26 mouse cellular contexts compared by ENCODE assay signal in genomic region chr7:133604427-133605081, GRCm38 (mm10). TPM values are rescaled to one million over a fixed set of nuclear protein-coding genes. Genes with fewer than 3 reads are reported as not detected.
A peak's percentile ranks its signal among the peaks of the same experiment; 100 is the strongest.
DNase-seq lines count a peak whose midpoint lies in the region; ATAC-seq and TF ChIP-seq lines count a peak whose summit lies in the region.
"Had no signal": no experiment of that assay in that cellular context is flagged by ENCODE, and none has a peak within 500 bp of the region (broad histone marks: within the 10 kb centered on the region; RNA-seq: fewer than 3 reads in every experiment).

No protein-coding gene starts in this region.

- DNase-seq in stomach, postnatal 0 days (ENCODE audit: low spot score) = no peak
- peak; percentile 67 for DNase-seq in ZHBTc4 (ENCODE audit: low read depth, low spot score)
- no peak for DNase-seq in heart, postnatal 36 days
- no peak for DNase-seq in spleen, postnatal 14 days (ENCODE audit: low spot score in 2 of 2)
- DNase-seq: adrenal gland, adult 2 months; adrenal gland, postnatal 25 days; cerebellum, adult 18-20 months; cerebellum, adult 9-11 months; cerebellum, postnatal 36 days; gastrocnemius, postnatal 14 days; heart, adult 2 months; heart, postnatal 14 days had no signal

- H3K4me2 ChIP-seq in stomach, embryonic 14.5 days (replicated peaks; ENCODE audit: low read depth, low read length) = 0 out of 2 replicates have a peak overlapping the region, but pooled peaks have one; percentile 14
- H3K4me2 ChIP-seq in stomach, postnatal 0 days (replicated peaks; ENCODE audit: low read depth) = no peak overlapping the region
- H3K4me2 ChIP-seq in intestine, postnatal 0 days (replicated peaks; ENCODE audit: low read depth) = peak overlapping the region; percentile 4; the same call in 1 of the 2 replicates
- peak overlapping the region; percentile 17; the same call in 1 of the 2 replicates for H3K4me2 ChIP-seq in stomach, embryonic 16.5 days (ENCODE audit: low read depth, low read length)
- H3K4me2 ChIP-seq: heart, embryonic 11.5 days; heart, embryonic 15.5 days; hindbrain, embryonic 15.5 days had no signal

- ATAC-seq in stomach, embryonic 14.5 days (ENCODE audit: insufficient number of reproducible peaks, insufficient read depth, low FRiP score, low read depth) = no peak
- no peak for ATAC-seq in stomach, postnatal 0 days (ENCODE audit: low FRiP score, low TSS enrichment)
- ATAC-seq in intestine, postnatal 0 days = peak; percentile 43; the same call in 1 of the 2 replicates
- ATAC-seq in stomach, embryonic 16.5 days (ENCODE audit: insufficient read depth, low FRiP score) = no peak
- no peak for ATAC-seq in erythroblast, adult 5-6 weeks (replicated peaks; ENCODE audit: low FRiP score, poor library complexity, severe bottlenecking)
- ATAC-seq: forebrain, embryonic 14.5 days had no signal

- intact Hi-C loops in heart, postnatal 36 days (cut with DNase I) = no loop called here

- no peak for TF ChIP-seq CTCF in stomach, postnatal 0 days (IDR thresholded peaks at IDR 0.05; ENCODE audit: low read depth)
- TF ChIP-seq CTCF in intestine, postnatal 0 days (IDR thresholded peaks at IDR 0.05; ENCODE audit: low read depth) = no peak

- no peaks in the 10 kb centered on the region for H3K27me3 ChIP-seq in stomach, embryonic 14.5 days (ENCODE audit: control insufficient read depth, insufficient read depth, low read length)
- no peaks in the 10 kb centered on the region for H3K27me3 ChIP-seq in stomach, postnatal 0 days (ENCODE audit: control insufficient read depth, insufficient read depth, low read length)
- no peaks in the 10 kb centered on the region for H3K27me3 ChIP-seq in intestine, postnatal 0 days (replicated peaks; ENCODE audit: control insufficient read depth, insufficient read depth, low read length)
- no peaks in the 10 kb centered on the region for H3K27me3 ChIP-seq in stomach, embryonic 16.5 days (ENCODE audit: control insufficient read depth, insufficient read depth, low read length)
- H3K27me3 ChIP-seq: heart, embryonic 15.5 days; hindbrain, embryonic 15.5 days had no signal

- 0 out of 2 replicates have a peak, but pooled peaks cover 3% of the 10 kb centered on the region for H3K4me1 ChIP-seq in stomach, embryonic 14.5 days (ENCODE audit: control insufficient read depth, insufficient read depth, low read length)
- H3K4me1 ChIP-seq in stomach, postnatal 0 days (replicated peaks; ENCODE audit: control insufficient read depth, insufficient read depth) = no peaks in the 10 kb centered on the region
- H3K4me1 ChIP-seq in intestine, postnatal 0 days (replicated peaks; ENCODE audit: control insufficient read depth, insufficient read depth, low read length) = no peaks in the 10 kb centered on the region; the same call in 1 of the 2 replicates
- no peaks in the 10 kb centered on the region for H3K4me1 ChIP-seq in stomach, embryonic 16.5 days (ENCODE audit: control insufficient read depth, insufficient read depth, low read length)
- H3K4me1 ChIP-seq: heart, embryonic 15.5 days had no signal

- 60% methylated on average over 13 of the region's 13 CpGs for WGBS in stomach, embryonic 14.5 days
- WGBS in stomach, postnatal 0 days = 51% methylated on average over 13 of the region's 13 CpGs
- WGBS in intestine, postnatal 0 days = 27% methylated on average over 13 of the region's 13 CpGs
- WGBS in stomach, embryonic 16.5 days = 49% methylated on average over 13 of the region's 13 CpGs

- no peak overlapping the region for H3K4me3 ChIP-seq in stomach, embryonic 14.5 days (ENCODE audit: low read depth, low read length)
- H3K4me3 ChIP-seq in stomach, postnatal 0 days (ENCODE audit: low read depth, low read length) = no peak overlapping the region
- no peak overlapping the region for H3K4me3 ChIP-seq in intestine, postnatal 0 days (ENCODE audit: low read depth, low read length)
- no peak overlapping the region for H3K4me3 ChIP-seq in stomach, embryonic 16.5 days (replicated peaks; ENCODE audit: low read length)
- H3K4me3 ChIP-seq: erythroblast, embryonic 14.5 days; forebrain, embryonic 10.5 days; heart, adult 2 months; heart, embryonic 15.5 days; hindbrain, embryonic 15.5 days had no signal

- no peaks in the 10 kb centered on the region for H3K36me3 ChIP-seq in stomach, embryonic 14.5 days (ENCODE audit: control insufficient read depth, insufficient read depth, low read length)
- H3K36me3 ChIP-seq in stomach, postnatal 0 days (ENCODE audit: control insufficient read depth, insufficient read depth, low read length) = no peaks in the 10 kb centered on the region
- H3K36me3 ChIP-seq in intestine, postnatal 0 days (ENCODE audit: control insufficient read depth, insufficient read depth) = no peaks in the 10 kb centered on the region
- no peaks in the 10 kb centered on the region for H3K36me3 ChIP-seq in stomach, embryonic 16.5 days (ENCODE audit: control insufficient read depth, insufficient read depth, low read length)
- H3K36me3 ChIP-seq: forebrain, embryonic 10.5 days; G1E; heart, embryonic 15.5 days; hindbrain, embryonic 15.5 days had no signal

- H3K27ac ChIP-seq in stomach, embryonic 14.5 days (ENCODE audit: low read length) = no peak overlapping the region
- H3K27ac ChIP-seq in stomach, postnatal 0 days (replicated peaks) = no peak overlapping the region
- no peak overlapping the region for H3K27ac ChIP-seq in intestine, postnatal 0 days (ENCODE audit: low read depth, low read length)
- H3K27ac ChIP-seq in stomach, embryonic 16.5 days (ENCODE audit: low read length) = no peak overlapping the region
- H3K27ac ChIP-seq: forebrain, embryonic 10.5 days; heart, adult 2 months; heart, embryonic 15.5 days; hindbrain, embryonic 15.5 days had no signal

- no peak for TF ChIP-seq EP300 in stomach, postnatal 0 days (optimal IDR thresholded peaks at IDR 0.05)

- H3K9me3 ChIP-seq in stomach, embryonic 14.5 days (ENCODE audit: control insufficient read depth, low read depth, low read length) = no peaks in the 10 kb centered on the region
- H3K9me3 ChIP-seq in stomach, postnatal 0 days (ENCODE audit: control insufficient read depth, low read length) = no peaks in the 10 kb centered on the region
- H3K9me3 ChIP-seq in intestine, postnatal 0 days (ENCODE audit: control insufficient read depth) = no peaks in the 10 kb centered on the region
- no peaks in the 10 kb centered on the region for H3K9me3 ChIP-seq in stomach, embryonic 16.5 days (replicated peaks; ENCODE audit: control insufficient read depth, low read length)
- H3K9me3 ChIP-seq: forebrain, embryonic 10.5 days; G1E; heart, embryonic 15.5 days; hindbrain, embryonic 15.5 days had no signal

- H3K9ac ChIP-seq in stomach, embryonic 14.5 days (replicated peaks; ENCODE audit: low read depth, low read length) = no peak overlapping the region
- no peak overlapping the region for H3K9ac ChIP-seq in stomach, postnatal 0 days (ENCODE audit: low read length)
- no peak overlapping the region for H3K9ac ChIP-seq in intestine, postnatal 0 days (ENCODE audit: low read depth, low read length)
- no peak overlapping the region for H3K9ac ChIP-seq in stomach, embryonic 16.5 days (ENCODE audit: low read length)
- H3K9ac ChIP-seq: heart, embryonic 15.5 days; hindbrain, embryonic 15.5 days had no signal

RNA-seq across cellular contexts. Expression of gene Tex36, which starts 2.6 kb away (rescaled TPM):
- polyA plus RNA-seq in stomach, embryonic 14.5 days (2014; fragmentation: Nextera tagmentation; extraction: Ambion mirVana) = not detected in 2 replicates
- polyA plus RNA-seq in stomach, postnatal 0 days (2015; fragmentation: Nextera tagmentation; extraction: Ambion mirVana) = not detected in 2 replicates
- polyA plus RNA-seq in intestine, postnatal 0 days (2015; fragmentation: Nextera tagmentation; extraction: Ambion mirVana) = not detected in 2 replicates
- polyA plus RNA-seq in stomach, embryonic 16.5 days (2015; fragmentation: Nextera tagmentation; extraction: Ambion mirVana) = not detected in 2 replicates
- total RNA-seq in heart, postnatal 36 days (2021) = not detected
- not detected in 2 replicates for total RNA-seq in erythroblast, adult 5-6 weeks (2015; ENCODE audit: low replicate concordance)
- total RNA-seq in erythroblast, adult 5-6 weeks (2017; ENCODE audit: low replicate concordance) = not detected in 2 replicates
- total RNA-seq: adrenal gland, adult 2 months; adrenal gland, postnatal 25 days; G1E; gastrocnemius, adult 18-20 months; gastrocnemius, postnatal 14 days; heart, adult 2 months; heart, postnatal 14 days had no signal
- polyA plus RNA-seq: adrenal gland, adult 2 months; embryonic facial prominence, embryonic 14.5 days; erythroblast, embryonic 14.5 days; forebrain, embryonic 10.5 days; forebrain, embryonic 14.5 days; G1E; heart, adult 2 months; heart, embryonic 11.5 days; heart, embryonic 15.5 days; hindbrain, embryonic 11.5 days; hindbrain, embryonic 15.5 days had no signal

RNA-seq across cellular contexts. Expression of gene Edrf1, which starts 32.8 kb away (rescaled TPM):
- polyA plus RNA-seq in stomach, embryonic 14.5 days (2014; fragmentation: Nextera tagmentation; extraction: Ambion mirVana) = 21.7 and 25.5 TPM in 2 replicates
- 7.2 and 7.6 TPM in 2 replicates for polyA plus RNA-seq in stomach, postnatal 0 days (2015; fragmentation: Nextera tagmentation; extraction: Ambion mirVana)
- 5.8 and 6.1 TPM in 2 replicates for polyA plus RNA-seq in intestine, postnatal 0 days (2015; fragmentation: Nextera tagmentation; extraction: Ambion mirVana)
- polyA plus RNA-seq in stomach, embryonic 16.5 days (2015; fragmentation: Nextera tagmentation; extraction: Ambion mirVana) = 17.6 and 18.4 TPM in 2 replicates
- total RNA-seq in heart, postnatal 36 days (2021) = 10 to 100 TPM; 10.4 to 11.2 TPM
- total RNA-seq in erythroblast, adult 5-6 weeks (2015; ENCODE audit: low replicate concordance) = 8.1 and 18.0 TPM in 2 replicates
- 14.1 and 23.1 TPM in 2 replicates for total RNA-seq in erythroblast, adult 5-6 weeks (2017; ENCODE audit: low replicate concordance)
